Mouse (Mus musculus): ENCODE results near the gene Slco4c1. TPM values are rescaled to one million over a fixed set of nuclear protein-coding genes. Genes with fewer than 3 reads are reported as not detected.
A peak's percentile ranks its signal among the peaks of the same experiment; 100 is the strongest.

Gene Slco4c1
- 0.69 and 0.72 TPM in 2 replicates for polyA plus RNA-seq (2014; fragmentation: Nextera tagmentation; extraction: Ambion mirVana)

DNA sequence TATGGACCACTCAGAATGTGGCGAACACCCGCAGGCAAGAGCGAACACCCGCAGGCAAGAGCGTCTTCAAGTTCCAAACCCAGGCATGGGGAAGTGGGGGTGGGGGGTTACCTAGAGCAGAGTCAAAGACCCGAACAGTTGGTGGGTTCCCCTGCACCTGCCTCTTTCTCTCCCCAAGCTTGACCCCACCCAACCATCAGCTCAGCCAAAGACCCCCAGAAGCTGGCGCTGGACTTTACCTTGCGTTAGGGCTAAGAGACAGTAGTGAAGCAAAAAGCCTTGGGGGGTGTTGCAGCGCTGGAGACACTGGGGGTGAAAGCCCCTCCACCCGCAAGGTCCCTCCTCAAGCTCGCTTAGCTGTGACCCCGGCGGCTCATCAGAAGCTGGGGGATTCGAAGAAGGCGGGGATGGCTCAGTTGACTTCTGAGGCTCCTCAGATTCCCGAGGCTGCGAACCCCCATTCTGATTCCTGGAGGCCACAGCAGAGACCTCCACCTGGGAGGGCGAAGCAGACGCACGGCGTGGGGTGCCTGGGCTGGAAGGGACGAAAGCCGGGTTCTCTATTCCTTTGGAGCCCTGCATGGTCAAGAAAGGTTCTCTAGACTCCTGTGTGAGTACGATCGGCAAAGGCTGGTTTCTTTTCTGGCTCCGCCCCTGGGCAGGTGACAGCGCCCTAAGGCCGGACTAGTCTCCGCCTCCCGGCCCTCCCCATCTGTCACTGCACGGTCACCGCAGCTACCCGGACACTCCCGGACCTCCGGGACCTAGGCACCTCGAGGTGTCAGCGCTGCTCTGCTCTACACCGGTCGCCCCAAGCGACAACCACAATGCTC lies at the start of gene Slco4c1:
TSS of gene Slco4c1 (minus strand) at position 644 of the 833 bp plus-strand sequence.
- no peaks in the 10 kb centered on the region; the same call in none of the 2 replicates for H3K27me3 ChIP-seq (replicated peaks; ENCODE audit: control insufficient read depth, insufficient read depth, low read length)
- peak within 1 kb of the TSS; percentile 45 for H3K4me3 ChIP-seq (ENCODE audit: low read depth, low read length)
- H3K27ac ChIP-seq (replicated peaks; ENCODE audit: low read depth, low read length), result no peak within 1 kb of the TSS
- H3K36me3 ChIP-seq (ENCODE audit: control insufficient read depth, insufficient read depth, low read length), result no peaks in the 10 kb centered on the region
- peak within 1 kb of the TSS; percentile 74 for H3K4me2 ChIP-seq (ENCODE audit: low read depth, low read length)
- no peaks in the 10 kb centered on the region for H3K9me3 ChIP-seq (ENCODE audit: control insufficient read depth, low read length)
- peaks cover 8% of the 10 kb centered on the region; the same call in 1 of the 2 replicates for H3K4me1 ChIP-seq (ENCODE audit: control insufficient read depth, insufficient read depth, low read length)
- peak; percentile 44 for DNase-seq (ENCODE audit: low spot score)
- H3K9ac ChIP-seq (ENCODE audit: low read depth, low read length), result peak within 1 kb of the TSS; percentile 28; the same call in 1 of the 2 replicates
- 1% methylated on average over 38 of the region's 40 CpGs for WGBS
- peak; percentile 87; the same call in 1 of the 2 replicates for ATAC-seq (ENCODE audit: low read depth)

DNA sequence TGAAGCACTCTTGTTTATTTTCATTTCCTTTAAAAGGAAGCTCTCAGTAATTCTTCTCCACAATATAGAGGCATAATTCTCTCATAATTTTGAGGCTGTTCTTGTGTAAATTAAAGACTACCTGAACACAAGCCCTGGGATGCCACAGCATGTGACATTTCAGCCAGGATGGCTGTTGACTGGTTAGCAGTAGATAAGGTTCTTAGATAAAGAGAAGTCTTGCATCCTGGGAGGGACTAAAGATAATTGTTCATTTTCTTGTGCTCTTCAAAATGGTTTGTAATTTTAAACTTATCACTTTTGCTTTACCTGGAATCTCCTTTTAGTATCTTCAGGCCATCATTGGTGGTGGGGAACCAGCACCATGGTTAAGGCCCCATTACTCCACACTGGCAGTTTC lies 45.4 kb upstream of the Slco4c1 start:
- no peak overlapping the region for H3K27ac ChIP-seq (replicated peaks; ENCODE audit: low read depth, low read length)
- H3K4me2 ChIP-seq (ENCODE audit: low read depth, low read length), result no peak overlapping the region
- ATAC-seq (ENCODE audit: low read depth), result no peak

DNA sequence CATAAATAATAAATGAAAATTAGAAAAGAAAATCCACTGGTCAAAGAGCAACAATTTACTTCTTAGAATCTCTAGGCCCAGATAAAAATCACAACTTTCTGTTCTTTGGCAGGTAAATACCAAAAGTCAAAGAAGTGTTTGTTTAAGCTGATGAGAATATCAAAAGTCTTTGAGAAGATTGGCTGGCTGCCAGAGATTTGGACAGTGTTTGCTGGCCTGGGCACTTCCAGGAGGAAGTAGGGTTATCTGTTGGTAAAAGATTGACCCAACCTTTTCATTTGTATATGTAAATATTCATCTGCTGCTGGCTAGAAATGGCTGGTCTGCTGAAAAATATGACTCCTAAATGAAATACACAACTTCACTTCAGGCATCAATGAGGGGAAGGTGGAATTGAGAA lies 11.8 kb upstream of the Slco4c1 start:
- no peaks in the 10 kb centered on the region for H3K36me3 ChIP-seq (ENCODE audit: control insufficient read depth, insufficient read depth, low read length)
- no peak overlapping the region for H3K4me2 ChIP-seq (ENCODE audit: low read depth, low read length)
- ATAC-seq (ENCODE audit: low read depth) (no peak), DNase-seq (ENCODE audit: low spot score) (no peak)
- H3K4me1 ChIP-seq (ENCODE audit: control insufficient read depth, insufficient read depth, low read length), result no peaks in the 10 kb centered on the region
- H3K9ac ChIP-seq (ENCODE audit: low read depth, low read length), result no peak overlapping the region
- no peak overlapping the region for H3K4me3 ChIP-seq (ENCODE audit: low read depth, low read length)
- no peak overlapping the region for H3K27ac ChIP-seq (replicated peaks; ENCODE audit: low read depth, low read length)
- H3K27me3 ChIP-seq (replicated peaks; ENCODE audit: control insufficient read depth, insufficient read depth, low read length), result no peaks in the 10 kb centered on the region
- no peaks in the 10 kb centered on the region for H3K9me3 ChIP-seq (ENCODE audit: control insufficient read depth, low read length)

More for the DNA sequence above, 45.4 kb upstream of the Slco4c1 start:
- H3K4me1 ChIP-seq (ENCODE audit: control insufficient read depth, insufficient read depth, low read length), result no peaks in the 10 kb centered on the region
- no peaks in the 10 kb centered on the region for H3K27me3 ChIP-seq (replicated peaks; ENCODE audit: control insufficient read depth, insufficient read depth, low read length)
- no peaks in the 10 kb centered on the region for H3K9me3 ChIP-seq (ENCODE audit: control insufficient read depth, low read length)
- no peak for DNase-seq (ENCODE audit: low spot score)
- no peak overlapping the region for H3K4me3 ChIP-seq (ENCODE audit: low read depth, low read length)
- H3K36me3 ChIP-seq (ENCODE audit: control insufficient read depth, insufficient read depth, low read length), result no peaks in the 10 kb centered on the region
- no peak overlapping the region for H3K9ac ChIP-seq (ENCODE audit: low read depth, low read length)

DNA sequence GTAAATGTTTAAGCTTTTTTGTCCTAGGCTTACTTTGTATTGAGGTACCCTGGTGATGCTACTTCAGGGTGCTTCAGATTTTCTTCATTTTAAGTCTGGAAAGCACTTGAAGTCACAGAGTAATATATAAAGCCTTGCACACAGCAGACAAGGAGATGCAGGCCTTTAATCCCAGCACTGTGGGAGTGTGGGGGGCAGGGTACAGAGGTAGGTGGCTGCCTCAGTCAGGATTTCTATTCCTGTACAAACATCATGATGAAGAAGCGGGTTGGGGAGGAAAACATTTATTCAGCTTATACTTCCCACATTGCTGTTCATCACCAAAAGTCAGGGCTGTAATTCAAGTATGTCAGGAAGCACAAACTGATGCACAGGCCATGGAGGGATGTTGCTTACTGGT lies 6.6 kb upstream of the Slco4c1 start:
- H3K4me1 ChIP-seq (ENCODE audit: control insufficient read depth, insufficient read depth, low read length), result no peaks in the 10 kb centered on the region
- no peak overlapping the region for H3K27ac ChIP-seq (replicated peaks; ENCODE audit: low read depth, low read length)
- no peak for ATAC-seq (ENCODE audit: low read depth)
- no peak for DNase-seq (ENCODE audit: low spot score)
- H3K27me3 ChIP-seq (replicated peaks; ENCODE audit: control insufficient read depth, insufficient read depth, low read length), result no peaks in the 10 kb centered on the region
- no peak overlapping the region for H3K9ac ChIP-seq (ENCODE audit: low read depth, low read length)
- H3K36me3 ChIP-seq (ENCODE audit: control insufficient read depth, insufficient read depth, low read length), result no peaks in the 10 kb centered on the region
- H3K9me3 ChIP-seq (ENCODE audit: control insufficient read depth, low read length), result no peaks in the 10 kb centered on the region
- no peak overlapping the region for H3K4me3 ChIP-seq (ENCODE audit: low read depth, low read length)
- WGBS, result 78% methylated on average over 1 of the region's 1 CpGs
- no peak overlapping the region for H3K4me2 ChIP-seq (ENCODE audit: low read depth, low read length)

DNA sequence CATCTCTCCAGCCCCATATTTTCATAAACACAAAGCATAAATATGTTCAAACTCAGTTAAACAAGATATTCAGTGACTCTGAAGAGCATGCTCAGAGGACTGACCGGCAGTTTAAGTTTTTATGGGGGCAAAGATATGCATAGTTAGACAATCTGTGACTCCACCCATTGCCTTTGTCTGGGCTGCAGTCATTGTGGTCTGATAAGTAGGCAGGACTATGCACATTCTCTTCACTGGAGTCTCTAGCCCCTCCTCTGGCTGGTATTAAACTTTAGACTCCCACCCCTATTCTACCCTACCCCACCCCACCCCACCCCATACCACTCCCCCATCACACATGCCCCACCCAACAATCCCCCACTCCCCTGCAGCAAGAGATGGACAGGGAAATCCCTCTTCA lies 4.1 kb upstream of the Slco4c1 start:
- H3K27ac ChIP-seq (replicated peaks; ENCODE audit: low read depth, low read length), result no peak overlapping the region
- no peaks in the 10 kb centered on the region for H3K36me3 ChIP-seq (ENCODE audit: control insufficient read depth, insufficient read depth, low read length)
- H3K4me1 ChIP-seq (ENCODE audit: control insufficient read depth, insufficient read depth, low read length), result peaks cover 4% of the 10 kb centered on the region; the same call in 1 of the 2 replicates
- no peaks in the 10 kb centered on the region; the same call in none of the 2 replicates for H3K27me3 ChIP-seq (replicated peaks; ENCODE audit: control insufficient read depth, insufficient read depth, low read length)
- no peak for DNase-seq (ENCODE audit: low spot score)
- WGBS, result 91% methylated on average over 1 of the region's 1 CpGs
- no peak overlapping the region for H3K9ac ChIP-seq (ENCODE audit: low read depth, low read length)
- no peak overlapping the region for H3K4me3 ChIP-seq (ENCODE audit: low read depth, low read length)
- H3K4me2 ChIP-seq (ENCODE audit: low read depth, low read length), result no peak overlapping the region
- H3K9me3 ChIP-seq (ENCODE audit: control insufficient read depth, low read length), result no peaks in the 10 kb centered on the region
- ATAC-seq (ENCODE audit: low read depth), result no peak

DNA sequence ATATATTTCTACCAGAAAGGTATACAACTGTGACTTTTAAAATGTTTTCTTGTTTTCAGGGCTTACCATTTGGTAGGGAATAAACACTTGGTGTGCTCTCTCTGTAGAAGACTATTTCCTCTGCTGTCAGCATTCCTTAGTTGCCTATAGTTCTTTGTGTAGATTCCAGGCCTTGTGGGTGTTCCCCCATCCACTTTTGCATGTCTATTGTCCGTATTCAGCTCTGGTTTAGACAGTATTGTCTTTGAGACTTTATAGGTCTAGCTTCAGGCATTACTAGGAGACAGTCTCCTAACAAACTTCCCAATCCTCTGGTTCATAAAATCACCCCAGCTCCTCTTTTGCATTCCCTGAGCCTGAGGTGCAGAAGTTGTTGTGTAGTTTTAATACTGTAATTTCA lies 2.7 kb upstream of the Slco4c1 start:
- no peaks in the 10 kb centered on the region; the same call in none of the 2 replicates for H3K27me3 ChIP-seq (replicated peaks; ENCODE audit: control insufficient read depth, insufficient read depth, low read length)
- no peaks in the 10 kb centered on the region for H3K9me3 ChIP-seq (ENCODE audit: control insufficient read depth, low read length)
- H3K4me3 ChIP-seq (ENCODE audit: low read depth, low read length), result no peak overlapping the region
- no peaks in the 10 kb centered on the region for H3K36me3 ChIP-seq (ENCODE audit: control insufficient read depth, insufficient read depth, low read length)
- no peak overlapping the region for H3K9ac ChIP-seq (ENCODE audit: low read depth, low read length)
- ATAC-seq (ENCODE audit: low read depth) (no peak), DNase-seq (ENCODE audit: low spot score) (no peak)
- H3K4me1 ChIP-seq (ENCODE audit: control insufficient read depth, insufficient read depth, low read length), result peaks cover 8% of the 10 kb centered on the region; the same call in 1 of the 2 replicates
- H3K27ac ChIP-seq (replicated peaks; ENCODE audit: low read depth, low read length), result no peak overlapping the region
- no peak overlapping the region for H3K4me2 ChIP-seq (ENCODE audit: low read depth, low read length)
- WGBS, result 41% methylated on average over 1 of the region's 1 CpGs

GRCm38 (mm10) chr1:96872361-96872693 lies 356 bp upstream of the Slco4c1 start:
- WGBS, result 4% methylated on average over 10 of the region's 10 CpGs
- DNase-seq (ENCODE audit: low spot score) (no peak), ATAC-seq (ENCODE audit: low read depth) (no peak)
- Histone ChIP-seq H3K27me3 (replicated peaks; ENCODE audit: control insufficient read depth, insufficient read depth, low read length) (no peaks in the 10 kb centered on the region; the same call in none of the 2 replicates), H3K27ac (replicated peaks; ENCODE audit: low read depth, low read length) (no peak overlapping the region), H3K4me2 (ENCODE audit: low read depth, low read length) (peak overlapping the region; percentile 74), H3K9me3 (ENCODE audit: control insufficient read depth, low read length) (no peaks in the 10 kb centered on the region), H3K4me1 (ENCODE audit: control insufficient read depth, insufficient read depth, low read length) (peaks cover 8% of the 10 kb centered on the region; the same call in 1 of the 2 replicates), H3K36me3 (ENCODE audit: control insufficient read depth, insufficient read depth, low read length) (no peaks in the 10 kb centered on the region), H3K4me3 (ENCODE audit: low read depth, low read length) (peak overlapping the region; percentile 45), H3K9ac (ENCODE audit: low read depth, low read length) (peak overlapping the region; percentile 28; the same call in 1 of the 2 replicates)

DNA sequence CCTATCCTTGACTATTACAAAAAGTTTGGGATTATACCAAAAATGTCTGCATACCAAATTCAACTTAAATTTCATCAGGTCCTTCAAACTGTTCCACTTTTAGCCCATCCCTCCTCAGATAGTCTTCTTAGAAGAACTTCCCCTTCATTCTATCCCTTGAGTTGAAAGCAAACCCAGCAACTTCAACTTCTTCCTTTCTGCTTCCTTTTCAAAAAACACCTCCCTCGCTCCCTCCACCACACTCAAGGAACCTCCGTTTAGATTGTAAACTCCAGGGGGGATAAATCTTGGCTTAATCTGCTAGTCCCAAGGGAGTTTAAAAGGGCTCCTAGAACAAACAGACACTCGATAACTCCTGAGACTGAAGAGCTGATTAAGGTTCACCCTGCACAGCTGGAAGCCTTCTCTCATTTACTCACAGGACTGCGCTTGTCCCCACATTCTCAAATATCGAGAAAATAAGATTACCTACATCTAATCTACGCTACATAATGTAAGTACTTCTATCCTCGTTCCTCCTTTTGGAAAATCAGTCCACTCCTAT lies 1.1 kb downstream of the Slco4c1 start:
- 0 out of 2 replicates have a peak overlapping the region, but pooled peaks have one; percentile 45 for H3K4me3 ChIP-seq (ENCODE audit: low read depth, low read length)
- H3K36me3 ChIP-seq (ENCODE audit: control insufficient read depth, insufficient read depth, low read length), result no peaks in the 10 kb centered on the region
- no peak overlapping the region for H3K27ac ChIP-seq (replicated peaks; ENCODE audit: low read depth, low read length)
- no peak overlapping the region for H3K9ac ChIP-seq (ENCODE audit: low read depth, low read length)
- DNase-seq (ENCODE audit: low spot score) (peak; percentile 25), ATAC-seq (ENCODE audit: low read depth) (peak; percentile 53; the same call in 1 of the 2 replicates)
- H3K4me2 ChIP-seq (ENCODE audit: low read depth, low read length), result peak overlapping the region; percentile 74; the same call in 1 of the 2 replicates
- H3K9me3 ChIP-seq (ENCODE audit: control insufficient read depth, low read length), result no peaks in the 10 kb centered on the region
- no peaks in the 10 kb centered on the region; the same call in none of the 2 replicates for H3K27me3 ChIP-seq (replicated peaks; ENCODE audit: control insufficient read depth, insufficient read depth, low read length)
- peaks cover 8% of the 10 kb centered on the region; the same call in 1 of the 2 replicates for H3K4me1 ChIP-seq (ENCODE audit: control insufficient read depth, insufficient read depth, low read length)
- 8% methylated on average over 7 of the region's 7 CpGs for WGBS
